Mouse (Mus musculus) MEL (cell line): ENCODE measurements around the gene Il22ra1.

Experiments
- CTCF ChIP-seq, 3 experiments: IDR thresholded peaks in 2 of 3; conservative IDR thresholded peaks in 1 of 3; 2 replicates each; pipeline ENCODE4 v1.5.1; 2011 to 2012; ENCODE audit warnings: low read length in 3 of 3, low read depth in 2 of 3, mild to moderate bottlenecking in 2 of 3, improper control_type of control experiment in 1 of 3, inconsistent platforms in 1 of 3, mixed read lengths in 1 of 3, moderate library complexity in 1 of 3; ENCODE audit not compliant: control insufficient read depth in 1 of 3, insufficient read depth in 1 of 3, poor library complexity in 1 of 3, severe bottlenecking in 1 of 3
- EP300 ChIP-seq, 2 experiments: IDR thresholded peaks; 2 replicates each; pipeline ENCODE4 v1.6.1; 2011; ENCODE audit warnings: improper control_type of control experiment in 2 of 2, low read length in 2 of 2, low read depth in 1 of 2, mild to moderate bottlenecking in 1 of 2
- GATA1 ChIP-seq: IDR thresholded peaks from 2 replicates; pipeline ENCODE4 v1.6.1; 2011; ENCODE audit warnings: low read depth, low read length, improper control_type of control experiment
- MAFK ChIP-seq: IDR thresholded peaks from 2 replicates; pipeline ENCODE4 v1.6.1; 2011; ENCODE audit warnings: low read depth, mild to moderate bottlenecking, low read length, improper control_type of control experiment, borderline replicate concordance
- MXI1 ChIP-seq: IDR thresholded peaks from 2 replicates; pipeline ENCODE4 v1.6.1; 2011; ENCODE audit warnings: mild to moderate bottlenecking, low read depth, low read length, improper control_type of control experiment
- NELFE ChIP-seq: IDR thresholded peaks from 2 replicates; pipeline ENCODE4 v1.6.1; 2011; ENCODE audit warnings: low read depth, low read length, improper control_type of control experiment
- POLR2A ChIP-seq, 2 experiments: IDR thresholded peaks; 2 replicates each; pipeline ENCODE4 v1.6.1; 2011 to 2012; ENCODE audit warnings: low read length in 2 of 2, mild to moderate bottlenecking in 2 of 2, control low read depth in 1 of 2, improper control_type of control experiment in 1 of 2, low read depth in 1 of 2, moderate library complexity in 1 of 2; ENCODE audit not compliant: control insufficient read depth in 1 of 2, insufficient read depth in 1 of 2, poor library complexity in 1 of 2
- RAD21 ChIP-seq: IDR thresholded peaks from 2 replicates; pipeline ENCODE4 v1.6.1; 2011; ENCODE audit warnings: mild to moderate bottlenecking, low read depth, low read length, improper control_type of control experiment
- SIN3A ChIP-seq: IDR thresholded peaks from 2 replicates; pipeline ENCODE4 v1.6.1; 2012; ENCODE audit warnings: low read length, improper control_type of control experiment, inconsistent platforms
- TCF12 ChIP-seq: IDR thresholded peaks from 2 replicates; pipeline ENCODE4 v1.6.1; 2014; ENCODE audit warnings: low read depth, mild to moderate bottlenecking, inconsistent platforms, low read length, improper control_type of control experiment, moderate library complexity
- USF2 ChIP-seq, 2 experiments: IDR thresholded peaks; 2 replicates each; pipeline ENCODE4 v1.6.1; 2011 to 2012; ENCODE audit warnings: improper control_type of control experiment in 2 of 2, low read length in 2 of 2, borderline replicate concordance in 1 of 2, inconsistent platforms in 1 of 2, low read depth in 1 of 2, mild to moderate bottlenecking in 1 of 2; ENCODE audit not compliant: insufficient read depth in 1 of 2
- ZNF384 ChIP-seq: IDR thresholded peaks from 2 replicates; pipeline ENCODE4 v1.6.1; 2012; ENCODE audit warnings: low read depth, mild to moderate bottlenecking, inconsistent platforms, low read length, improper control_type of control experiment

- TF ChIP-seq CTCF (IDR thresholded peaks at IDR 0.05 in 2 of 3, conservative IDR thresholded peaks at IDR 0.05 in 1 of 3; ENCODE audit: control insufficient read depth in 1 of 3, insufficient read depth in 1 of 3, low read depth in 2 of 3, low read length in 3 of 3, poor library complexity in 1 of 3, severe bottlenecking in 1 of 3) (no peak), POLR2A (IDR thresholded peaks at IDR 0.05; ENCODE audit: control insufficient read depth in 1 of 2, insufficient read depth in 1 of 2, low read depth in 1 of 2, low read length in 2 of 2, poor library complexity in 1 of 2) (no peak), ZNF384 (no peak), GATA1 (no peak), EP300 (IDR thresholded peaks at IDR 0.05; ENCODE audit: low read depth in 1 of 2, low read length in 2 of 2) (no peak), MXI1 (no peak), RAD21 (no peak), SIN3A (no peak), TCF12 (no peak), USF2 (IDR thresholded peaks at IDR 0.05; ENCODE audit: borderline replicate concordance in 1 of 2, insufficient read depth in 1 of 2, low read depth in 1 of 2, low read length in 2 of 2) (no peak), MAFK (no peak), NELFE (no peak)
These were observed 64.8 kb downstream of the Il22ra1 start for GRCm38 (mm10) chr4:135792821-135793220.
